Mouse (Mus musculus): ENCODE results near the gene Raver1.

Gene Raver1

GRCm38 (mm10) chr9:21091707-21092320, at the start of gene Raver1, which contains the start of gene Gm38431:
Raver1 (minus strand) TSS chr9:21092008.
Gm38431 (minus strand) TSS chr9:21091997.
- DNase-seq (ENCODE audit: low spot score): peak; percentile 99

GRCm38 (mm10) chr9:21138386-21138785, 46.6 kb upstream of the Raver1 start:
- no peak for DNase-seq (ENCODE audit: low spot score)

GRCm38 (mm10) chr9:21137229-21137628, 45.4 kb upstream of the Raver1 start:
- DNase-seq (ENCODE audit: low spot score): peak; percentile 77

GRCm38 (mm10) chr9:21136401-21136800, 44.6 kb upstream of the Raver1 start:
- DNase-seq (ENCODE audit: low spot score): no peak

- DNase-seq (ENCODE audit: low spot score): no peak
These were observed 44.2 kb upstream of the Raver1 start for GRCm38 (mm10) chr9:21135941-21136381.

GRCm38 (mm10) chr9:21135329-21135890, 43.6 kb upstream of the Raver1 start:
- DNase-seq (ENCODE audit: low spot score): no peak

GRCm38 (mm10) chr9:21134595-21135328, 43.0 kb upstream of the Raver1 start:
- no peak for DNase-seq (ENCODE audit: low spot score)

- no peak for DNase-seq (ENCODE audit: low spot score)
These were observed 41.4 kb upstream of the Raver1 start for GRCm38 (mm10) chr9:21133064-21133707.

- no peak for DNase-seq (ENCODE audit: low spot score)
These were observed 40.4 kb upstream of the Raver1 start for GRCm38 (mm10) chr9:21132102-21132775.

- DNase-seq (ENCODE audit: low spot score): peak; percentile 83
These were observed 39.5 kb upstream of the Raver1 start, which contains the start of gene Tyk2 for GRCm38 (mm10) chr9:21131059-21131956. Tyk2 (minus strand) TSS chr9:21131243.

- no peak for DNase-seq (ENCODE audit: low spot score)
These were observed 34.4 kb upstream of the Raver1 start for GRCm38 (mm10) chr9:21126259-21126627.

GRCm38 (mm10) chr9:21125502-21126258, 33.9 kb upstream of the Raver1 start:
- DNase-seq (ENCODE audit: low spot score): no peak

GRCm38 (mm10) chr9:21124837-21125236, 33.0 kb upstream of the Raver1 start:
- DNase-seq (ENCODE audit: low spot score): no peak

GRCm38 (mm10) chr9:21121483-21121882, 29.7 kb upstream of the Raver1 start:
- DNase-seq (ENCODE audit: low spot score): no peak

GRCm38 (mm10) chr9:21117073-21117472, 25.3 kb upstream of the Raver1 start:
- no peak for DNase-seq (ENCODE audit: low spot score)

GRCm38 (mm10) chr9:21115105-21115504, 23.3 kb upstream of the Raver1 start:
- no peak for DNase-seq (ENCODE audit: low spot score)

- no peak for DNase-seq (ENCODE audit: low spot score)
These were observed 22.4 kb upstream of the Raver1 start for GRCm38 (mm10) chr9:21114190-21114589.

GRCm38 (mm10) chr9:21113751-21114150, 21.9 kb upstream of the Raver1 start:
- no peak for DNase-seq (ENCODE audit: low spot score)

GRCm38 (mm10) chr9:21107607-21108237, 15.9 kb upstream of the Raver1 start:
- DNase-seq (ENCODE audit: low spot score): no peak
